ENCODE assay signal across 23 mouse cellular contexts in genomic region chr13:81209815-81210214, GRCm38 (mm10).
DNase-seq lines count a peak whose midpoint lies in the region; ATAC-seq and TF ChIP-seq lines count a peak whose summit lies in the region.
"Had no signal": no experiment of that assay in that cellular context is flagged by ENCODE, and none has a peak within 500 bp of the region (broad histone marks: within the 10 kb centered on the region; RNA-seq: fewer than 3 reads in every experiment).

No protein-coding gene starts in this region.

- no peak overlapping the region for H3K27ac ChIP-seq in midbrain, postnatal 0 days (ENCODE audit: low read depth, low read length)
- no peak overlapping the region for H3K27ac ChIP-seq in midbrain, embryonic 16.5 days (ENCODE audit: low read length)
- H3K27ac ChIP-seq: embryonic facial prominence, embryonic 15.5 days; forebrain, embryonic 10.5 days; gastrocnemius, adult 2 months; heart, embryonic 13.5 days; hindbrain, embryonic 12.5 days had no signal

- no peak overlapping the region for H3K9ac ChIP-seq in midbrain, postnatal 0 days (replicated peaks; ENCODE audit: low read length, poor library complexity, severe bottlenecking)
- no peak overlapping the region for H3K9ac ChIP-seq in midbrain, embryonic 16.5 days (ENCODE audit: low read depth, low read length)
- H3K9ac ChIP-seq: embryonic facial prominence, embryonic 15.5 days; heart, embryonic 13.5 days; hindbrain, embryonic 12.5 days had no signal

- H3K9me3 ChIP-seq in midbrain, postnatal 0 days (ENCODE audit: low read length) = no peaks in the 10 kb centered on the region
- H3K9me3 ChIP-seq in midbrain, embryonic 16.5 days (replicated peaks; ENCODE audit: control insufficient read depth, low read length, poor library complexity, severe bottlenecking) = no peaks in the 10 kb centered on the region
- H3K9me3 ChIP-seq: embryonic facial prominence, embryonic 15.5 days; G1E had no signal

- H3K27me3 ChIP-seq in midbrain, postnatal 0 days (ENCODE audit: insufficient read depth, low read length) = no peaks in the 10 kb centered on the region
- H3K27me3 ChIP-seq in midbrain, embryonic 16.5 days (ENCODE audit: control insufficient read depth, insufficient read depth, low read depth, low read length) = no peaks in the 10 kb centered on the region
- H3K27me3 ChIP-seq: embryonic facial prominence, embryonic 15.5 days; heart, embryonic 13.5 days; hindbrain, embryonic 12.5 days had no signal

- peak; percentile 9 for DNase-seq in midbrain, postnatal 0 days (ENCODE audit: low spot score)
- no peak for DNase-seq in adrenal gland, postnatal 4 days (ENCODE audit: low spot score in 2 of 2)
- no peak for DNase-seq in cerebellum, adult 8-10 months
- no peak for DNase-seq in kidney, postnatal 25 days
- DNase-seq: cerebellum, adult 11-12 months; cerebellum, postnatal 10 days; embryo, embryonic 11 days; gastrocnemius, adult 2 months; gastrocnemius, postnatal 36 days; heart, adult 11 months; heart, postnatal 36 days had no signal

- H3K4me2 ChIP-seq in midbrain, postnatal 0 days (ENCODE audit: low read depth, low read length, poor library complexity, severe bottlenecking) = no peak overlapping the region
- no peak overlapping the region for H3K4me2 ChIP-seq in midbrain, embryonic 16.5 days (ENCODE audit: low read length)
- H3K4me2 ChIP-seq: embryonic facial prominence, embryonic 15.5 days; heart, embryonic 13.5 days; hindbrain, embryonic 12.5 days had no signal

- H3K36me3 ChIP-seq in midbrain, postnatal 0 days (ENCODE audit: insufficient read depth, low read length) = no peaks in the 10 kb centered on the region
- no peaks in the 10 kb centered on the region for H3K36me3 ChIP-seq in midbrain, embryonic 16.5 days (ENCODE audit: control insufficient read depth, insufficient read depth, low read length)
- H3K36me3 ChIP-seq: embryonic facial prominence, embryonic 15.5 days; forebrain, embryonic 10.5 days; G1E; heart, embryonic 13.5 days; hindbrain, embryonic 12.5 days had no signal

- H3K4me3 ChIP-seq in midbrain, postnatal 0 days (ENCODE audit: low read depth, low read length) = no peak overlapping the region
- no peak overlapping the region for H3K4me3 ChIP-seq in midbrain, embryonic 16.5 days (ENCODE audit: low read depth, low read length)
- H3K4me3 ChIP-seq: embryonic facial prominence, embryonic 15.5 days; erythroblast, embryonic 14.5 days; forebrain, embryonic 10.5 days; gastrocnemius, adult 2 months; heart, embryonic 13.5 days; hindbrain, embryonic 12.5 days had no signal

- TF ChIP-seq CTCF in midbrain, postnatal 0 days (IDR thresholded peaks at IDR 0.05) = peak; percentile 1; the same call in 1 of the 2 replicates

- no peak for ATAC-seq in midbrain, postnatal 0 days (ENCODE audit: low FRiP score)
- no peak for ATAC-seq in midbrain, embryonic 16.5 days
- peak; percentile 43 for ATAC-seq in CD4-positive, CD25-positive, alpha-beta regulatory T cell, adult 4 months
- ATAC-seq in inflammation-experienced regulatory T-cells, adult 6 months = peak; percentile 50
- ATAC-seq: forebrain, embryonic 14.5 days; hindbrain, embryonic 16.5 days; intestine, embryonic 16.5 days had no signal

- H3K4me1 ChIP-seq in midbrain, postnatal 0 days (ENCODE audit: insufficient read depth, low read length) = no peaks in the 10 kb centered on the region
- H3K4me1 ChIP-seq in midbrain, embryonic 16.5 days (ENCODE audit: control insufficient read depth, insufficient read depth, low read length) = no peaks in the 10 kb centered on the region
- H3K4me1 ChIP-seq: embryonic facial prominence, embryonic 15.5 days; forebrain, embryonic 10.5 days; heart, embryonic 13.5 days; hindbrain, embryonic 12.5 days had no signal

- WGBS in midbrain, postnatal 0 days = 83% methylated on average over 3 of the region's 3 CpGs
- WGBS in midbrain, embryonic 16.5 days = 87% methylated on average over 3 of the region's 3 CpGs

Comparison
In these comparisons a context has a peak if more than half of its experiments do, and no peak if none do; other contexts are left out.
1. ATAC-seq: peak in CD4-positive, CD25-positive, alpha-beta regulatory T cell, adult 4 months (single experiment) and inflammation-experienced regulatory T-cells, adult 6 months (single experiment); none in midbrain, postnatal 0 days (single experiment) and midbrain, embryonic 16.5 days (single experiment).